Mouse (Mus musculus): Measurements from ENCODE around the gene Plcl1.

Gene Plcl1

GRCm38 (mm10) chr1:55700016-55700415 is 294.3 kb downstream of the Plcl1 start:
- in situ Hi-C loops (cut with MboI, MseI): no loop called here

- in situ Hi-C loops (cut with MboI, MseI): no loop called here
These were observed 295.0 kb downstream of the Plcl1 start for GRCm38 (mm10) chr1:55700726-55701125.

GRCm38 (mm10) chr1:55701601-55702000 is 295.9 kb downstream of the Plcl1 start:
- in situ Hi-C loops (cut with MboI, MseI): no loop called here

GRCm38 (mm10) chr1:55702106-55702505 is 296.4 kb downstream of the Plcl1 start:
- in situ Hi-C loops (cut with MboI, MseI): no loop called here

GRCm38 (mm10) chr1:55704707-55705106 is 299.0 kb downstream of the Plcl1 start:
- in situ Hi-C loops (cut with MboI, MseI): no loop called here

GRCm38 (mm10) chr1:55705173-55705572 is 299.5 kb downstream of the Plcl1 start:
- in situ Hi-C loops (cut with MboI, MseI): no loop called here

- in situ Hi-C loops (cut with MboI, MseI): no loop called here
These were observed 300.0 kb downstream of the Plcl1 start for GRCm38 (mm10) chr1:55705756-55706155.

GRCm38 (mm10) chr1:55706933-55707332 is 301.2 kb downstream of the Plcl1 start:
- in situ Hi-C loops (cut with MboI, MseI): no loop called here

GRCm38 (mm10) chr1:55717283-55717803 is 311.6 kb downstream of the Plcl1 start:
- in situ Hi-C loops (cut with MboI, MseI): loop anchor here in 1 of 2 experiments (10.0 kb wide), 1 partner anchor 1543 kb away; no protein-coding TSS in a partner anchor

- in situ Hi-C loops (cut with MboI, MseI): no loop called here
These were observed 319.7 kb downstream of the Plcl1 start for GRCm38 (mm10) chr1:55725428-55725827.

GRCm38 (mm10) chr1:55729332-55729731 is 323.6 kb downstream of the Plcl1 start:
- in situ Hi-C loops (cut with MboI, MseI): no loop called here

- in situ Hi-C loops (cut with MboI, MseI): loop anchor here in 1 of 2 experiments (10.0 kb wide), 1 partner anchor 138 kb away; no protein-coding TSS in a partner anchor
These were observed 327.2 kb downstream of the Plcl1 start for GRCm38 (mm10) chr1:55732951-55733350.

GRCm38 (mm10) chr1:55736054-55736740 is 330.5 kb downstream of the Plcl1 start:
- in situ Hi-C loops (cut with MboI, MseI): loop anchor here (5.0 to 10.0 kb wide), 2 partner anchors 141 to 334 kb away; no protein-coding TSS in a partner anchor

GRCm38 (mm10) chr1:55736762-55737288 is 331.1 kb downstream of the Plcl1 start:
- in situ Hi-C loops (cut with MboI, MseI): loop anchor here (5.0 to 10.0 kb wide), 2 partner anchors 142 to 335 kb away; no protein-coding TSS in a partner anchor

GRCm38 (mm10) chr1:55738746-55739365 is 333.1 kb downstream of the Plcl1 start:
- in situ Hi-C loops (cut with MboI, MseI): loop anchor here (5.0 to 10.0 kb wide), 2 partner anchors 144 to 337 kb away; no protein-coding TSS in a partner anchor

- in situ Hi-C loops (cut with MboI, MseI): no loop called here
These were observed 336.2 kb downstream of the Plcl1 start for GRCm38 (mm10) chr1:55741885-55742284.

GRCm38 (mm10) chr1:55748516-55748915 is 342.8 kb downstream of the Plcl1 start:
- in situ Hi-C loops (cut with MboI, MseI): no loop called here

- in situ Hi-C loops (cut with MboI, MseI): no loop called here
These were observed 344.0 kb downstream of the Plcl1 start for GRCm38 (mm10) chr1:55749770-55750169.

GRCm38 (mm10) chr1:55755742-55756141 is 350.0 kb downstream of the Plcl1 start:
- in situ Hi-C loops (cut with MboI, MseI): no loop called here

GRCm38 (mm10) chr1:55762284-55762683 is 356.6 kb downstream of the Plcl1 start:
- in situ Hi-C loops (cut with MboI, MseI): no loop called here

GRCm38 (mm10) chr1:55763171-55763570 is 357.4 kb downstream of the Plcl1 start:
- in situ Hi-C loops (cut with MboI, MseI): no loop called here

- in situ Hi-C loops (cut with MboI, MseI): no loop called here
These were observed 361.0 kb downstream of the Plcl1 start for GRCm38 (mm10) chr1:55766743-55767142.
